Mouse (Mus musculus): ENCODE results near the gene Hnrnpr.

GRCm38 (mm10) chr4:136407831-136408230 is 97.1 kb downstream of the Hnrnpr start:
- no peak for TF ChIP-seq CTCF (IDR thresholded peaks at IDR 0.05; ENCODE audit: control insufficient read depth, insufficient read depth, insufficient read length)
- no peak for TF ChIP-seq MAX (IDR thresholded peaks at IDR 0.05)
- TF ChIP-seq USF1 (IDR thresholded peaks at IDR 0.05; ENCODE audit: low read depth): no peak
- TF ChIP-seq MYOG (IDR thresholded peaks at IDR 0.05; ENCODE audit: control insufficient read depth, extremely low read depth, insufficient read length): no peak
- TF ChIP-seq CEBPB (IDR thresholded peaks at IDR 0.05; ENCODE audit: low read depth): no peak
- TF ChIP-seq MYOD1 (IDR thresholded peaks at IDR 0.05; ENCODE audit: control insufficient read depth, insufficient read length, low read depth): no peak
- no peak for TF ChIP-seq FOSL1 (IDR thresholded peaks at IDR 0.05; ENCODE audit: insufficient read depth, low read length, poor library complexity, severe bottlenecking)

Data from C2C12 (cell line).